Mouse (Mus musculus): ENCODE results near the gene C1qtnf1. TPM values are rescaled to one million over a fixed set of nuclear protein-coding genes. Genes with fewer than 3 reads are reported as not detected.

Gene C1qtnf1
- polyA plus RNA-seq, 1 experiment from 2014 or later, result 2.8 TPM

- H3K27ac ChIP-seq, result no peak overlapping the region
- no peaks in the 10 kb centered on the region; the same call in 1 of the 2 replicates for H3K4me1 ChIP-seq (replicated peaks)
- no peak for ATAC-seq (ENCODE audit: low FRiP score)
- no peak overlapping the region for H3K4me3 ChIP-seq
- H3K9ac ChIP-seq, result no peak overlapping the region; the same call in 1 of the 2 replicates
- H3K36me3 ChIP-seq, result no peaks in the 10 kb centered on the region
- peaks cover 20% of the 10 kb centered on the region for H3K27me3 ChIP-seq
- H3K9me3 ChIP-seq, result no peaks in the 10 kb centered on the region
- no peak overlapping the region for H3K4me2 ChIP-seq
- WGBS, result 67% methylated on average over 4 of the region's 4 CpGs
Observed at GRCm38 (mm10) chr11:118447346-118447745, 19.3 kb downstream of the C1qtnf1 start.

GRCm38 (mm10) chr11:118448385-118448784 is 20.4 kb downstream of the C1qtnf1 start:
- Histone ChIP-seq H3K4me3 (no peak overlapping the region), H3K27ac (no peak overlapping the region), H3K27me3 (peaks cover 20% of the 10 kb centered on the region), H3K36me3 (no peaks in the 10 kb centered on the region), H3K4me2 (no peak overlapping the region), H3K9me3 (no peaks in the 10 kb centered on the region), H3K9ac (no peak overlapping the region), H3K4me1 (replicated peaks) (no peaks in the 10 kb centered on the region)
- WGBS, result 87% methylated on average over 8 of the region's 8 CpGs
- no peak for ATAC-seq (ENCODE audit: low FRiP score)

- 82% methylated on average over 6 of the region's 6 CpGs for WGBS
- no peaks in the 10 kb centered on the region for H3K36me3 ChIP-seq
Observed at GRCm38 (mm10) chr11:118451211-118451610, 23.2 kb downstream of the C1qtnf1 start.

GRCm38 (mm10) chr11:118452955-118453354 is 25.0 kb downstream of the C1qtnf1 start:
- 0 out of 2 replicates have a peak, but pooled peaks cover 7% of the 10 kb centered on the region for H3K27me3 ChIP-seq
- ATAC-seq (ENCODE audit: low FRiP score), result no peak
- peaks cover 3% of the 10 kb centered on the region; the same call in 1 of the 2 replicates for H3K4me1 ChIP-seq (replicated peaks)
- no peak overlapping the region for H3K9ac ChIP-seq
- 73% methylated on average over 2 of the region's 2 CpGs for WGBS
- H3K9me3 ChIP-seq, result no peaks in the 10 kb centered on the region
- no peak overlapping the region for H3K4me3 ChIP-seq
- no peaks in the 10 kb centered on the region for H3K36me3 ChIP-seq
- H3K27ac ChIP-seq, result no peak overlapping the region
- no peak overlapping the region for H3K4me2 ChIP-seq

More at GRCm38 (mm10) chr11:118451211-118451610, 23.2 kb downstream of the C1qtnf1 start:
- H3K4me2 ChIP-seq, result no peak overlapping the region
- H3K27ac ChIP-seq, result no peak overlapping the region
- peaks cover 3% of the 10 kb centered on the region; the same call in 1 of the 2 replicates for H3K4me1 ChIP-seq (replicated peaks)
- H3K27me3 ChIP-seq, result 0 out of 2 replicates have a peak, but pooled peaks cover 5% of the 10 kb centered on the region
- no peak for ATAC-seq (ENCODE audit: low FRiP score)
- no peaks in the 10 kb centered on the region for H3K9me3 ChIP-seq
- H3K9ac ChIP-seq, result no peak overlapping the region
- no peak overlapping the region for H3K4me3 ChIP-seq

GRCm38 (mm10) chr11:118453886-118454671 is 26.1 kb downstream of the C1qtnf1 start:
- 73% methylated on average over 11 of the region's 11 CpGs for WGBS
- no peak overlapping the region for H3K27ac ChIP-seq
- H3K27me3 ChIP-seq, result 0 out of 2 replicates have a peak, but pooled peaks cover 2% of the 10 kb centered on the region
- H3K36me3 ChIP-seq, result no peaks in the 10 kb centered on the region
- ATAC-seq (ENCODE audit: low FRiP score), result no peak
- peaks cover 3% of the 10 kb centered on the region; the same call in 1 of the 2 replicates for H3K4me1 ChIP-seq (replicated peaks)
- H3K9me3 ChIP-seq, result no peaks in the 10 kb centered on the region
- H3K9ac ChIP-seq, result no peak overlapping the region
- H3K4me3 ChIP-seq, result no peak overlapping the region
- H3K4me2 ChIP-seq, result no peak overlapping the region

GRCm38 (mm10) chr11:118455788-118456187 is 27.8 kb downstream of the C1qtnf1 start:
- 85% methylated on average over 6 of the region's 6 CpGs for WGBS
- ATAC-seq (ENCODE audit: low FRiP score), result no peak
- no peak overlapping the region for H3K4me3 ChIP-seq

GRCm38 (mm10) chr11:118456937-118457336 is 28.9 kb downstream of the C1qtnf1 start:
- Histone ChIP-seq H3K4me2 (no peak overlapping the region), H3K27me3 (0 out of 2 replicates have a peak, but pooled peaks cover 2% of the 10 kb centered on the region), H3K36me3 (no peaks in the 10 kb centered on the region), H3K9me3 (no peaks in the 10 kb centered on the region), H3K9ac (no peak overlapping the region; the same call in 1 of the 2 replicates), H3K27ac (no peak overlapping the region), H3K4me1 (replicated peaks) (peaks cover 3% of the 10 kb centered on the region; the same call in 1 of the 2 replicates), H3K4me3 (no peak overlapping the region)
- WGBS, result 81% methylated on average over 11 of the region's 11 CpGs
- no peak for ATAC-seq (ENCODE audit: low FRiP score)

More at GRCm38 (mm10) chr11:118455788-118456187, 27.8 kb downstream of the C1qtnf1 start:
- no peaks in the 10 kb centered on the region for H3K36me3 ChIP-seq
- H3K4me2 ChIP-seq, result no peak overlapping the region
- H3K27ac ChIP-seq, result no peak overlapping the region
- H3K27me3 ChIP-seq, result 0 out of 2 replicates have a peak, but pooled peaks cover 2% of the 10 kb centered on the region
- peaks cover 3% of the 10 kb centered on the region; the same call in 1 of the 2 replicates for H3K4me1 ChIP-seq (replicated peaks)
- no peak overlapping the region for H3K9ac ChIP-seq
- H3K9me3 ChIP-seq, result no peaks in the 10 kb centered on the region

- Histone ChIP-seq H3K36me3 (no peaks in the 10 kb centered on the region), H3K4me3 (no peak overlapping the region), H3K9me3 (no peaks in the 10 kb centered on the region), H3K9ac (no peak overlapping the region), H3K27ac (no peak overlapping the region), H3K4me1 (replicated peaks) (peaks cover 8% of the 10 kb centered on the region; the same call in 1 of the 2 replicates), H3K27me3 (0 out of 2 replicates have a peak, but pooled peaks cover 2% of the 10 kb centered on the region), H3K4me2 (no peak overlapping the region)
- ATAC-seq (ENCODE audit: low FRiP score), result no peak
- 63% methylated on average over 8 of the region's 8 CpGs for WGBS
Observed at GRCm38 (mm10) chr11:118459051-118459450, 31.0 kb downstream of the C1qtnf1 start.

GRCm38 (mm10) chr11:118459536-118459935 is 31.5 kb downstream of the C1qtnf1 start:
- Histone ChIP-seq H3K36me3 (no peaks in the 10 kb centered on the region), H3K27me3 (0 out of 2 replicates have a peak, but pooled peaks cover 2% of the 10 kb centered on the region), H3K4me1 (replicated peaks) (peaks cover 8% of the 10 kb centered on the region; the same call in 1 of the 2 replicates), H3K4me2 (no peak overlapping the region), H3K9me3 (no peaks in the 10 kb centered on the region), H3K4me3 (no peak overlapping the region), H3K9ac (no peak overlapping the region), H3K27ac (no peak overlapping the region)
- WGBS, result 87% methylated on average over 4 of the region's 4 CpGs
- ATAC-seq (ENCODE audit: low FRiP score), result no peak

- Histone ChIP-seq H3K4me3 (no peak overlapping the region), H3K4me2 (no peak overlapping the region), H3K27me3 (0 out of 2 replicates have a peak, but pooled peaks cover 2% of the 10 kb centered on the region), H3K4me1 (replicated peaks) (peaks cover 5% of the 10 kb centered on the region; the same call in 1 of the 2 replicates), H3K27ac (no peak overlapping the region), H3K9ac (no peak overlapping the region), H3K9me3 (no peaks in the 10 kb centered on the region), H3K36me3 (no peaks in the 10 kb centered on the region)
- WGBS, result 59% methylated on average over 6 of the region's 6 CpGs
- no peak for ATAC-seq (ENCODE audit: low FRiP score)
Observed at GRCm38 (mm10) chr11:118460280-118460679, 32.3 kb downstream of the C1qtnf1 start.

GRCm38 (mm10) chr11:118467441-118468035 is 39.5 kb downstream of the C1qtnf1 start:
- no peaks in the 10 kb centered on the region for H3K9me3 ChIP-seq
- H3K36me3 ChIP-seq, result no peaks in the 10 kb centered on the region
- no peak for ATAC-seq (ENCODE audit: low FRiP score)
- H3K4me1 ChIP-seq (replicated peaks), result peaks cover 26% of the 10 kb centered on the region
- 62% methylated on average over 11 of the region's 11 CpGs for WGBS
- H3K27ac ChIP-seq, result no peak overlapping the region
- H3K9ac ChIP-seq, result no peak overlapping the region
- H3K4me2 ChIP-seq, result no peak overlapping the region
- no peak overlapping the region for H3K4me3 ChIP-seq
- H3K27me3 ChIP-seq, result no peaks in the 10 kb centered on the region

- Histone ChIP-seq H3K4me3 (no peak overlapping the region), H3K9ac (no peak overlapping the region), H3K27me3 (no peaks in the 10 kb centered on the region), H3K27ac (peak overlapping the region; percentile 56; the same call in 1 of the 2 replicates), H3K4me2 (no peak overlapping the region), H3K4me1 (replicated peaks) (peaks cover 20% of the 10 kb centered on the region), H3K9me3 (no peaks in the 10 kb centered on the region), H3K36me3 (no peaks in the 10 kb centered on the region)
- 86% methylated on average over 10 of the region's 10 CpGs for WGBS
- ATAC-seq (ENCODE audit: low FRiP score), result no peak
Observed at GRCm38 (mm10) chr11:118469509-118470160, 41.6 kb downstream of the C1qtnf1 start.
